Mouse (Mus musculus) stomach, adult 2 months (tissue): ENCODE results near the gene Gdi1. TPM values are rescaled to one million over a fixed set of nuclear protein-coding genes. Genes with fewer than 3 reads are reported as not detected.

Experiments used
- polyA plus RNA-seq: library from polyadenylated mRNA; depleted of rRNA; stranded (reverse); fragments of >200 nt; gene quantifications from 2 replicates; pipeline ENCODE4 v1.2.3, GENCODE M21; 2012; rRNA removed

Gdi1 gene
- 44.9 and 65.9 TPM in 2 replicates for polyA plus RNA-seq

DNA sequence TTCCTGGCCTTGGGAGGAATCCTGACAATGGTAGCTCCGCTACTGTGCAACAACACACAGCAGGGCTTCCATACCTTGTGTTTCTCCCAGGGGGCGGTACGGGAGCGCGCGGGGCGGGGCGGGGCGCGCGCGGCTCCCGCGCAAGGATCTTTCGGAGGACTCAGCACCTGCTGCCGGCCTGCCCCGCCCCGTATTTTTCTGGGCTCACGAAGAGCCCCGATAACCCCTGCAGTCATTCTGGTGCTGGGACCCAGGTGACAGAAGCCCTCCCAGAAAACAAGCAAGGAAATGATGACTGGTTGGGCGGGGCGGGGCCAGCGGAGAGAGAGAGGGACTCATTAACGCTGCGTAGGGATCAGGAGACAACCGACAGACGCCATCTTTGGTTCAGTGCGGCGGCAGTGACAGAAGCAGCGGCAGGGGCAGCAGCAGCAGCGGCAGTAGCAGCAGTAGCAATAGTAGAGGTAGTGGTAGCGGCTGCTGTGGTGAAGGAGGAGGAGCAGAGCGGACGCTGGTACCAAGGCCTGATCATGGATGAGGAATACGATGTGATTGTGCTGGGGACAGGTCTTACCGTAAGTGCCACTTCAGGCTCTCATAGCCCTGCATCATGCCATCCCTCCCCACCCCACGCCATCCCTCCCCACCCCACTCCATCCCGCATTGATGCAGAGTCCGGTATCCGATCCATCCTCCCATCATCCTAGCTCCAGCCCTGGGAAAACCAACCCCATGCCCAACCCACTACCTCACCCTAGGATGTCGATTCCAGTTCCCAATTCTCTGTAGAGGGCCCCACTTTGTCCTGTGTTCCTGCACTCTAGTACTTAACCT, at the start of gene Gdi1:
Gdi1 (plus strand) TSS at position 132 of the 834 bp plus-strand sequence.

DNA sequence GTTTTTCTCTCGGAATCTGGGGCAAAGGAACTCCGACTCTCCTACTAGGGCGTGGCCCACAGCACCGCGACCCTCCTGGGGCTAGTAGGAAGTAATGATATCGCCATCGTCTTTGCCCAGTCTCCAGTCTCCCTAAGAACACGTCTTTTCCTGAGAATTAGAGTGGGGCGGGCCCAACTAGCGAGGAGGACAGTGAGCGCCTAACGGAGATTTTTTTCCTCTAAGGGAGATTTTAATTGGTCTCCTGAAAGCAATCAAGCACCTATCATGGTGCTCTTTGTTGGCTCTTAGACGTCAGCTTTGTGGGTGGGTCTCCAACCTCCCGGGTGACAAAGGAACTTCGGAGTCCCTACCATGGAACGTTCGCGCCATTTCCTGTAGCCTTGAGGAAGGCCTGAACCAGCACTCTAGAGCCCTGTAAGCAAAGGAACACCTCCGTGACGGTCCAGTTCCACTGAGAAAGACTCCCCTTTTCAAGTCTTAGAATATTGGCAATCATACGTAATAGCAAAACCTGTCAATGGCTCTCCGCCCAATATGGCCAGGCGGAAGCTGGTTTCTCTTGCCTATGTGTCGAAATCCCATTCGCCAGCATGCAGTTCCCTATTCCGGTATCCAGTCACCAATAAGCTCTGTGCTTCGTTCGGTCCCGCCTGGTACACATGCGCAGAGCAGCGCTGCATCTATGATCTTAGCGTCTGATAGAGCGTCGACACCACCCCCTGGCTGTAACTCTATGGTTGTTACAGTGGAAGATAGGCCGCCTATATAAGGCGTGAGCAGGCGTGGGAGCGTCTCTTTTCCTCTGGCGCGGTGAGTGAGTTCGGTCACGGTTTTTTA, 34.5 kb upstream of the Gdi1 start, which contains the start of gene Rpl10:
Rpl10 (plus strand) TSS at position 751 of the 840 bp plus-strand sequence.

DNA sequence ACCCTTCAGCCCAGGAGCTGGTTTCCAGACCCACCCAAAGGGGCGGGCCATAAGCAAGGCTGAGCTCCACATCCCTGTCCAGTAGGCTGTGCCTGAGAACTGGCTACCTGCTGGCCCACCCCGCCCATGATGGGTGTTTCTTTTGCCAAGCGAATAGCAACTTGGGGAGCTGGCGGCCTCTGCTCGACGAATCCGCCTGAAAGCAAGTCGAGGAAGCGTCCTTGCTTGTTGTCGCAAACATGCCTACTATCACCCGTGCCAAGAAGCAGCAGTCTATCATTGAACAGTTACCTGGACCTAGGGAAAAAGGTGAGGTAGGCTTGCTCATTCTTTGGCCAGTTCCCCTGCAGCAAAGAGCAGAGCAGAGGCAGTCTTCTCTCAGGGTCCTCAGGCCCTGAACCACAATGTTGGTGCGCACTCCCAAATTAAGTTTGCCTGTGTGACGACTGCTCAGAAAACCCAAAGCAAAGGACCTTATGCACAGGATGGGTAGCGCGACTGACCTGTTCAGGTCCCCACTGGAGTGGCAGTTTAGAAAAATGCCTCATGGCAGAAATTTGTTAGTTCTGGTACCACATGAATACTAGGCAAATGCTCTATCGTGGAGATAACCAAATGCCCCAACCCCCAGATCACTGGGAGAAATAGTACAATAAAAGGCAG, 22.9 kb upstream of the Gdi1 start, which contains the start of the genes Taz and Dnase1l1:
Taz (plus strand) TSS at position 181 of the 663 bp plus-strand sequence.
Dnase1l1 (minus strand) TSS at position 606 of the 663 bp plus-strand sequence.

DNA sequence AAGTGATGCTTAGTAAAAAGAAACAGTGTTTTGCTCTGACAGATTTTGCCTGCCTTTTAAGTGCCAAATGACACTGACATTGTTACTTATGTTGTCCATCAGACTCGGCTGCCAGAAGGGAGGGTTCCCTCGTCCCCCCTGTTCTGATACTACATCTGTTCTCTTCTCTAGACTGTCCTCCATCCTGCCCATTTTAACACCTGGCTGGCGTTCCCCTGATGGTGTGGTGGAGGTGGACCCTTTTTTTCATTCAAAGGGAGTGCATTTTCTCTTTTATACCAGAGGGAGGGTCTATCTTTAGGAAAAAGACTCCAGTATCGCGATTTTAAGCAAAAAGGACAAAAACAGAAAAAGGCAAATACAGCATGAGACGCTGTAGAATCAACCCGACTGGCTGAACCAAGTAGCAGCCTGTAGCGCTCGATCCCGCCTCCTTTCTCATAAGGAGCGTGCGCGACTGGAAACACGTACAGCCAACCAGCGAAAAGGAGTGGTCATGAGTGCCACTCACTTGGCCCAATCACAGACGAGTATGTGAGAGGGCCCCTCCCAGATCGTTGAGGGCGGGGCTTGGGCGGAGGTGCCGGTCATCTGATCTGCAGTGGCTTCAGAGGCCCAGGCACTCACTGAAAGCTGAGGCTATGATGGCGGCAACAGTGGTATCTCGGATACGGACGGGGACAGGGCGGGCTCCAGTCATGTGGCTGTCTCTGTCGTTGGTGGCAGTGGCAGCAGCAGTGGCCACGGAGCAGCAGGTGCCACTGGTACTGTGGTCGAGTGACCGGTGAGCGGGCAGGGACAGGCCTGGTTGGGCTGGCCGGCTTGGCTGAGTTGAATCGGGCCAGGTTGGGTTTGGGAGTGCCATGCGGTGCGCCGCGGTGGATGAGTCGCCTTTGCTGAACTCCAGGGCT, 8.0 kb upstream of the Gdi1 start, which contains the start of gene Atp6ap1:
Atp6ap1 (plus strand) TSS at position 560 of the 911 bp plus-strand sequence.

DNA sequence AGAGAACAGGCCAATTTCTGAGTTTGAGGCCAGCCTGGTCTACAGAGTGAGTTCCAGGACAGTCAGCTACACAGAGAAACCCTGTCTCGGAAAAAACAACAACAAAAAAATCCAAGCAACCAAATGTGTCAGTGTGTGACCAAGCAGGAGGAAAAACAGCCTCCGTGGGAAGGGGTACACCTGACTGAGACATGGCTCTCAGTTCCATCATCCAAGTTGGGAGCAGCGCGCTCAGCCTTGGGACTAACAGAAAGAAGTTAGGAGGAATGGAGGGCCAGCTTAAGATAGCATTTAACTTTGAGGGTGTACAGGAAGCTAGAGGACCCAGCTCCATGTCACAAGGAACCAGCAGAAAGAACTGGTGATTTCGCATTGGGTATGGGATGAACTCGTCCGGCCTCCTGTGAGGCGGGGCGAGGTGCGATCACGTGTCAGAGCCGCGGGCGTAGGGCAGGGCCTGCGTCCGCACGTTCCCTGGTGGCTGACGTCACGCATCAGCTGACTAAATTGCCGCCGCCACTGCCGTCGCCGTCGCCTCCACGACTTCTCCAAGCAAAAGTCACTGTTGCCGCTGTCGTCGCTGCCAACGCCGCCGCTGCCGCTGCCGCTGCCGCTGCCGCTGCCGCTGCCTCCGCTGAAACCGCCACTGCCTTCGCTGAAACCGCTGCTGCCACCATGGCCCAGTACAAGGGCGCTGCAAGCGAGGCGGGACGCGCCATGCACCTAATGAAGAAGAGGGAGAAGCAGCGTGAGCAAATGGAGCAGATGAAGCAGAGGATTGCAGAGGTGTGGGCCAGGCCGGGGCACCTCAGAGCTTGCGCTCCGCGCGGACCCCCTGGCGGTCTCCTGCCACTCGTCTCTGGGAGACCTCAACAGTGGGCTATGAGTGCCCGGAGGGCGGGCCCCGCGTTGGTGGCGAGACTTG, 8.0 kb downstream of the Gdi1 start, which contains the start of gene Fam50a:
Fam50a (plus strand) TSS at position 494 of the 925 bp plus-strand sequence.

DNA sequence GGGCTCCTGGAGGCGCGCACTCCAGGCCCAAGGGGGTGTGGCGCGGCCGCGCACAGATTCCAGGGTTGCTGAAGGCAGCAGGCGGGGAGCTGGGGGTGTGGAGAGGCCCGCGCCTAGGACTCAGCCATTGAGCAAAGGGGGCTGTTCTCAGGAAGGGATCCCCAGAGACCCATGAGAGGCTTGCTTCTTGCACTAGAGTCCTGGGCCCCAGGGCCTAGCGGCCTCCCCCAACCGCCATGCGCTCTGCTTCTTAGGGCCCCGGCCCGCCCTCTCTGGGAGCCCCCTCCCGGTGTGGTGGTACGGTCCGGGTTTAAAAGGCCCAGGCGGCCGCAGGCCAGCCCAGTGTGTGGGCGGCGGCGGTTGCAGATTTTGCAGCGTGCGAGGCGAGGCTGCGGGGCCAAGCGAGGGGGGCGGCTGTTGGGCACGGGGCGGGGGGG, 23.9 kb downstream of the Gdi1 start, which contains the start of gene Plxna3:
Plxna3 (plus strand) TSS at position 342 of the 437 bp plus-strand sequence.

GRCm38 (mm10) chrX:74353467-74353770, 48.6 kb downstream of the Gdi1 start, which contains the start of gene Lage3:
Lage3 (minus strand) TSS chrX:74353618.

Other genes starting within 250 kb of the Gdi1 start
- gene Opn1mw, start 177.5 kb upstream of the Gdi1 start, polyA plus RNA-seq, result not detected in 2 replicates
- 1.00 and 1.5 TPM in 2 replicates for gene Mecp2, start 169.6 kb upstream of the Gdi1 start, polyA plus RNA-seq
- not detected in 2 replicates for gene Tex28, start 137.2 kb upstream of the Gdi1 start, polyA plus RNA-seq
- gene Tktl1, start 127.7 kb upstream of the Gdi1 start, polyA plus RNA-seq, result 0.03 TPM in 1 of 2 replicates, not detected in the other
- 724 and 737 TPM in 2 replicates for gene Flna, start 55.2 kb upstream of the Gdi1 start, polyA plus RNA-seq
- gene Emd, start 50.3 kb upstream of the Gdi1 start, polyA plus RNA-seq, result 38.6 and 54.4 TPM in 2 replicates
- 552 and 637 TPM in 2 replicates for gene Rpl10, start 34.2 kb upstream of the Gdi1 start, polyA plus RNA-seq
- 36.1 and 42.6 TPM in 2 replicates for gene Taz, start 23.1 kb upstream of the Gdi1 start, polyA plus RNA-seq
- gene Dnase1l1, start 22.7 kb upstream of the Gdi1 start, polyA plus RNA-seq, result 10.1 and 10.4 TPM in 2 replicates
- 122 and 133 TPM in 2 replicates for gene Atp6ap1, start 7.9 kb upstream of the Gdi1 start, polyA plus RNA-seq
- gene Fam50a, start 8.0 kb downstream of the Gdi1 start, polyA plus RNA-seq, result 5.9 and 12.8 TPM in 2 replicates
- gene Plxna3, start 24.1 kb downstream of the Gdi1 start, polyA plus RNA-seq, result 8.6 and 14.7 TPM in 2 replicates
- 15.4 and 21.1 TPM in 2 replicates for gene Lage3, start 48.6 kb downstream of the Gdi1 start, polyA plus RNA-seq
- 19.6 and 20.0 TPM in 2 replicates for gene Ubl4a, start 68.2 kb downstream of the Gdi1 start, polyA plus RNA-seq
- 8.9 and 12.9 TPM in 2 replicates for gene Slc10a3, start 68.4 kb downstream of the Gdi1 start, polyA plus RNA-seq
- gene Fam3a, start 88.3 kb downstream of the Gdi1 start, polyA plus RNA-seq, result 17.4 and 18.0 TPM in 2 replicates
- gene Ikbkg, start 88.3 kb downstream of the Gdi1 start, polyA plus RNA-seq, result 3.4 and 5.9 TPM in 2 replicates
- gene G6pdx, start 124.2 kb downstream of the Gdi1 start, polyA plus RNA-seq, result 20.4 and 29.5 TPM in 2 replicates
- not detected in 2 replicates for gene Gm6880, start 176.4 kb downstream of the Gdi1 start, polyA plus RNA-seq